Mouse (Mus musculus) gastrocnemius, postnatal 14 days (tissue): ENCODE results near the gene Olfr873. TPM values are rescaled to one million over a fixed set of nuclear protein-coding genes. Genes with fewer than 3 reads are reported as not detected.
"Not testable (repeated sequence)": the region's sequence is repeated elsewhere in the genome, so short reads cannot be mapped to it uniquely, and the experiment has no call there.

Source experiments
- DNase-seq: peaks from one replicate; pipeline ENCODE4 v3.0.0; 2021; ENCODE audit warnings: mixed read lengths
- intact Hi-C: fragments of 180-260 bp; cut with DNase I; formaldehyde crosslinking; loops from one replicate; pipeline ENCODE4 v1.15.1; 2025; ENCODE audit warnings: low total_unique reads
- long read RNA-seq, 2 experiments: library from polyadenylated mRNA; stranded (forward); transcript quantifications; one replicate each; pipeline ENCODE4 v2.0.0; 2021
- total RNA-seq, 2 experiments: library from RNA; stranded (reverse); gene quantifications; 2 replicates each; pipeline ENCODE4 v1.2.3; 2021

Gene Olfr873
- not detected for total RNA-seq
- long read RNA-seq, experiment 1, result 0 reads
- long read RNA-seq, experiment 2, result 0 reads

DNA sequence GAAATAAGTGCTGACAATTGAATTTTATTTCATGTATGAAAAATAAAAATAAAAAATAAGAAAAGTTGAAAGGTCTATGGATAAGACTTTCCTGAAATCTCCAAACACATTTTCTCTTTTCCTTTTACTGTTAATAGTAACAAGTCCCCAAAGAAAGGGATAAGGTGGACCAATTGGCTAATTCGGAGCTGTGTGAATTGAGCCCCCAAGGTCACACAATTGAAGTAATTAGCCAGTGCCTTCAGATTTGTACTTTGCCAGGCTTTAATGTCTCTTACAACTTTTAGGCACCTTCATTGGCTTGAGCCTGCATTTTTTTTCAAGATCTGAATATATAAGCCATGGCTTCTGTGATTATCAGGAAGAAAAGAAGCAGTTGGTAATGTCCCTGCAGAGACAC, at the start of gene Olfr873:
Olfr873 (plus strand) TSS at position 301 of the 400 bp plus-strand sequence.
- intact Hi-C loops, result no loop called here
- DNase-seq, result no peak

DNA sequence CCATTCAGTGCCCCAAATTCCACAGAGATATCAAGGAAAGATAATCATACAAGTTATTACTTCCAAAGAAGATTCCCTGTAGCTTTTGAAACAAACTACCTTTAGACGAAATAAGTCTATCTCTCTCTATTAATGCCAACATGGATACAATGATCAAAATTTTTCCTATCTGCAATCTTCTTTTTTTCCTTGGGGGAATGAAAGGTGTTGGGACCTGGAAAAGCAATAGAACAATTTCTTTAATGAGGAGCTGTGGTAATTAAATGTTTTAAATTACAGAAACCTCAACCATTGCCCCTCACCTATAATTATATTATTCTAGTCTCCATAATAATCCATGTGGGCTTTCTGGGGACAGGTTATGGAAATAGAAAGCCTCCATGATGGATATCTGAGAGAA, 16.3 kb upstream of the Olfr873 start, which contains the start of gene Olfr39:
Olfr39 (plus strand) TSS at position 301 of the 400 bp plus-strand sequence.
- intact Hi-C loops, result no loop called here
- no peak for DNase-seq

DNA sequence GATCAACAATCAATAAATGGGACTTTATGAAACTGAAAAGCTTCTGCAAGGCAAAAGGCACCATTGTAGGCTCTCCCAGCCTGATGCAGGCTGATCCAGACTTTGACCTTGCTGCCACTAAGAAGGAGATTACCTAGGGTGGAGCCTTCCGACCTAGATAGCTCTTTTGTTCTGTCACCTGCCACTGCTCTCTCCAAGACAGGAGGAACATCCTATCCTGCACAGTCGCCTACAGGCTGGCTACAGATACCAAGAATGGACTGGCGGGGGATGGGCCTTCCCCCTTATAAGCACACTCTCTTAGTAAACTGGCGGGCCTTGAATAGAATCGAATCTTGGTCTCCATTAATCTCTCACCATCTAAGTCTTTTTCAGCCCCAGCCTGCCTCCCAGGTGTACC, 2.8 kb upstream of the Olfr873 start:
- DNase-seq, intact Hi-C loops: not testable (repeated sequence)

GRCm38 (mm10) chr9:20335994-20336393, 37.7 kb downstream of the Olfr873 start, which contains the start of gene Olfr18:
Gene Olfr18 (minus strand): TSS chr9:20336094.
- DNase-seq, result no peak
- intact Hi-C loops, result no loop called here

GRCm38 (mm10) chr9:20348501-20348900, 50.2 kb downstream of the Olfr873 start:
- no peak for DNase-seq
- intact Hi-C loops, result no loop called here

Other genes with a start within 250 kb of the Olfr873 start
- gene Olfr867, start 241.0 kb upstream of the Olfr873 start, total RNA-seq, result not detected
- not detected for gene Olfr868, start 199.9 kb upstream of the Olfr873 start, total RNA-seq
- gene Olfr869, start 169.5 kb upstream of the Olfr873 start, total RNA-seq, result not detected
- not detected for gene Olfr870, start 124.5 kb upstream of the Olfr873 start, total RNA-seq
- gene Olfr871, start 86.3 kb upstream of the Olfr873 start, total RNA-seq, result not detected
- not detected for gene Olfr872, start 61.4 kb upstream of the Olfr873 start, total RNA-seq
- gene Olfr39, start 16.2 kb upstream of the Olfr873 start, total RNA-seq, result not detected
- under 1 TPM in 1 of 2 experiments, not detected in 1; 0.06 TPM for gene Olfr18, start 37.6 kb downstream of the Olfr873 start, total RNA-seq
- gene Zfp560, start 86.6 kb downstream of the Olfr873 start, total RNA-seq, result 1 to 10 TPM; 9.3 to 9.6 TPM
- gene Zfp26, start 161.6 kb downstream of the Olfr873 start, total RNA-seq, result 1 to 10 TPM; 7.6 to 8.5 TPM
- gene Zfp426, start 194.2 kb downstream of the Olfr873 start, total RNA-seq, result 1 to 10 TPM; 7.4 to 8.2 TPM
- gene Zfp266, start 222.9 kb downstream of the Olfr873 start, total RNA-seq, result 10 to 100 TPM; 22.2 to 22.6 TPM